Mouse (Mus musculus) hindbrain, embryonic 16.5 days (tissue): ENCODE results near the gene Idi1. TPM values are rescaled to one million over a fixed set of nuclear protein-coding genes. Genes with fewer than 3 reads are reported as not detected.
A peak's percentile ranks its signal among the peaks of the same experiment; 100 is the strongest.
"Not testable (repeated sequence)": the region's sequence is repeated elsewhere in the genome, so short reads cannot be mapped to it uniquely, and the experiment has no call there.

Experiments used
- ATAC-seq: fragments of 200-750 bp; cut with Nextera tagmentation; 2 replicates; pipeline ENCODE4 v1.8.0; 2017; ENCODE audit warnings: moderate TSS enrichment, moderate library complexity
- H3K27ac ChIP-seq: fragments of 300-500 bp; sonication (generic); 2 replicates; pipeline ENCODE4 v1.5.1; 2014; ENCODE audit warnings: low read depth, mild to moderate bottlenecking, control low read depth, low read length, moderate library complexity
- H3K27me3 ChIP-seq: fragments of 300-500 bp; sonication (generic); replicated peaks from 2 replicates; pipeline ENCODE4 v1.6.1; 2014; ENCODE audit warnings: low read length; ENCODE audit not compliant: control insufficient read depth, insufficient read depth
- H3K36me3 ChIP-seq: fragments of 300-500 bp; sonication (generic); 2 replicates; pipeline ENCODE4 v1.6.1; 2014; ENCODE audit warnings: mild to moderate bottlenecking, low read length, moderate library complexity, mixed read lengths; ENCODE audit not compliant: control insufficient read depth, insufficient read depth
- H3K4me1 ChIP-seq: fragments of 300-500 bp; sonication (generic); 2 replicates; pipeline ENCODE4 v1.6.1; 2014; ENCODE audit warnings: low read depth, low read length; ENCODE audit not compliant: control insufficient read depth, insufficient read depth
- H3K4me2 ChIP-seq: fragments of 300-500 bp; sonication (generic); 2 replicates; pipeline ENCODE4 v1.6.1; 2014; ENCODE audit warnings: mild to moderate bottlenecking, low read length, control low read depth, moderate library complexity
- H3K4me3 ChIP-seq: fragments of 300-500 bp; sonication (generic); 2 replicates; pipeline ENCODE4 v1.5.1; 2014; ENCODE audit warnings: mild to moderate bottlenecking, low read length, control low read depth, moderate library complexity
- H3K9ac ChIP-seq: fragments of 300-500 bp; sonication (generic); 2 replicates; pipeline ENCODE4 v1.6.1; 2014; ENCODE audit warnings: low read depth, mild to moderate bottlenecking, control low read depth, low read length, moderate library complexity
- H3K9me3 ChIP-seq: fragments of 300-500 bp; sonication (generic); 2 replicates; pipeline ENCODE4 v1.6.1; 2014; ENCODE audit warnings: mild to moderate bottlenecking, low read length, moderate library complexity; ENCODE audit not compliant: control insufficient read depth
- WGBS: fragments of 180-500 bp; shearing (Covaris S2); extraction: QIAGEN DNeasy Blood & Tissue Kit; methylation state at CpG from one replicate; pipeline ENCODE4 v1.1.7; 2014; 5-methylcytosine and 5-hydroxymethylcytosine counted together
- polyA plus RNA-seq: library from polyadenylated mRNA; unstranded; fragments of >200 nt; fragmentation: Nextera tagmentation; extraction: Ambion mirVana; gene quantifications from 2 replicates; pipeline ENCODE4 v1.2.1, GENCODE M21; 2015

The Idi1 gene
- polyA plus RNA-seq = 104 and 118 TPM in 2 replicates

DNA sequence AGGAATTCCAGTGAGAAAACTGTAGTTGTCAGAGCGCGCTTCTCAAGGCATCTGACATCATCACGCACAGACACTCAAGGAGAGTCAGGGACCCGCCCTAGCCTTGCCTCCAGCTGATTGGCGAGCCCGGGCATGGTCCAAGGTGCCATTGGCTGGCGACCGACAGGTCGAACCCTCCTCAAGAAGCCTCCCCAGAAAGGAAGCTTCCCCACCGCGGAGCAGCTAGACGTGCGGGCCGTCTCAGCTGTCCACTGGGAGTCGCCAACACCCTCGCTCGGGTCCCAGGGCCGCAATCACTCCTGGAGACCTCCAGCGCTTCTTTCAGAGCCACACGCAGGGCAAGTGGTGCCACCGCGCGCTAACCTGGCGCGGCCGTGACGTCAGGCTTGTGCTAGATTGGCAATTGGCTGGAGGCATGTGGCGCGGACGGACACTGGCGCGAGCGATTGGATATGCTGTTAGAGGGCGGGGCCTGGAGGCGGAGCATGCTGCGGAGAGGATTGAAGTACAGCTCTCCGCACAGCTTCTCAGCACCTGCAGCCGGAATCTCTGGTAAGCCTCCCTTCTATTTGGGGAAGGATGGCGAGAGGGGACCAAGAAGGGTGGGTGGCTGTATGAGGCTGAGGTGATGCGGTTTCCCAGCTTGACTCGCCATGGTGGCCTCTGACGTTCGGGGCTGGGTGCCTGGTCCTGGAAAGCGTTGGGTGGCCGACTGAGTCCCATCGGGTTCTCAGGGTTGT lies at the start of gene Idi1:
Gene Idi1 (plus strand): TSS at position 57 of the 740 bp plus-strand sequence.
- Histone ChIP-seq H3K27ac (peak within 1 kb of the TSS; percentile 100), H3K4me1 (peaks cover 7% of the 10 kb centered on the region), H3K4me2 (peak within 1 kb of the TSS; percentile 72), H3K9ac (peak within 1 kb of the TSS; percentile 84), H3K36me3 (peaks cover 11% of the 10 kb centered on the region), H3K4me3 (peak within 1 kb of the TSS; percentile 82), H3K9me3 (no peaks in the 10 kb centered on the region), H3K27me3 (no peaks in the 10 kb centered on the region)
- under 1% methylated on average over 46 of the region's 46 CpGs for WGBS
- ATAC-seq = peak; percentile 99

DNA sequence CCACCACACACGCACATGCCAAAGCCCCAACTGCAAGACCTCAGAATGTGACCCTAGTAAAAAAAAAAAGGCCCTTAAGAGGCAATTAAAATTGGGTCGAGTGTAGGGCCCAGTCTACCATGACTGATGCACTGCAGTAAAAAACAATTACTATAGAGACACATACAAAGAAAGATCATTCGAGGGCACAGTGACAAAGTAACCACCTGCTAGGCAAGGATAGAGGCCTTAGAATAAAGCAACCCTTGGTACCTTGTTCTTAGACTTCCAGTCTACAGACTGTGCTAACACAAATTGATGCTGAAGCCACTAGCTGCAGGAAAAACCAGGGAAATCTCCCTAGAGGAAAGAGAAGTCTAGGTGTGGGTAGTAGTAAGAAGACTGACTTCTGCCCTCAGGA lies 46.9 kb upstream of the Idi1 start:
- Histone ChIP-seq H3K4me2 (no peak overlapping the region), H3K9ac (no peak overlapping the region), H3K9me3 (no peaks in the 10 kb centered on the region), H3K4me1 (no peaks in the 10 kb centered on the region), H3K36me3 (peaks cover 37% of the 10 kb centered on the region), H3K27ac (no peak overlapping the region), H3K27me3 (no peaks in the 10 kb centered on the region), H3K4me3 (no peak overlapping the region)
- 24% methylated on average over 3 of the region's 3 CpGs for WGBS
- no peak for ATAC-seq

DNA sequence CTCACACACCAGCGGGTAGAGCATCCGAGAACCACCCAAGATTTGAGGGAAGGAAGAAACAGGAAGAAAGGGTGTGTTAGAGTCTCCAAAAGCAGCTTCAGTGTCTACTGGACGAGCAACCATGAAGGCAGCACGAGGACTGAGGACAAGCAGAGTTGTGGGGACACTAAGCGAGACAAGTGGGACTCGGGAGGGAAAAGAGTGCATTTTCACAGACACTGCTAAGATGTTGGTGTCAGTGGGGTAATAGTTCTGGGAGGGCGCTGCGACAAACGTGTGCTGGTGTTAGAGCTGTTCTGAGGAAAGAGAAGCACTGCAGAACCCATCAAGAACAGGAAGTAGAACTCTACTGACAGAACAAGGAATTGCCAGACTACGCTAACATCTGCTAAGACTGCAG lies 46.2 kb upstream of the Idi1 start:
- Histone ChIP-seq H3K36me3 (peaks cover 34% of the 10 kb centered on the region), H3K9me3 (no peaks in the 10 kb centered on the region), H3K4me1 (no peaks in the 10 kb centered on the region), H3K4me2 (no peak overlapping the region), H3K27me3 (no peaks in the 10 kb centered on the region), H3K9ac (no peak overlapping the region), H3K4me3 (no peak overlapping the region), H3K27ac (no peak overlapping the region)
- ATAC-seq = no peak
- 90% methylated on average over 10 of the region's 10 CpGs for WGBS

DNA sequence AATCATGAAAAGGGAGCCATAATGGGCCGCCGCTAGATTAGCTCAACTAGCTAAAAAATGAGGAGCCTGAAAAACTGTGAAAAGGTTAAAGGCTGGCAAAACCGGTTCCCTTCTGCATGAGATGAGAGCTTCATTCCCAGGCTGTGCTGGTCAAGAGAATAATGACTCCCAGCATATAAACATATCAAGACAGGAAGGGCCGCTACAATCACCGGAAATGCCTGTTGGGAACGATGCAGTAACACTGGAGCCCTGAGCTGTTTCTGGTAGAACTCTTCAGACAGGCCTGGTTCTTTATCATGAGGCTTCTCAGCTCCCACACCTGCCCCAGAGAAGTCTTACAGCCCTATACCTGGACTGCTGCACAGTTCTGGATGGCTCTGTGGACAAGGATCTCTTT lies 45.4 kb upstream of the Idi1 start:
- 87% methylated on average over 6 of the region's 6 CpGs for WGBS
- ATAC-seq = no peak
- Histone ChIP-seq H3K27me3 (no peaks in the 10 kb centered on the region), H3K4me2 (no peak overlapping the region), H3K36me3 (peaks cover 26% of the 10 kb centered on the region), H3K4me3 (no peak overlapping the region), H3K9me3 (no peaks in the 10 kb centered on the region), H3K4me1 (no peaks in the 10 kb centered on the region), H3K9ac (no peak overlapping the region), H3K27ac (no peak overlapping the region)

DNA sequence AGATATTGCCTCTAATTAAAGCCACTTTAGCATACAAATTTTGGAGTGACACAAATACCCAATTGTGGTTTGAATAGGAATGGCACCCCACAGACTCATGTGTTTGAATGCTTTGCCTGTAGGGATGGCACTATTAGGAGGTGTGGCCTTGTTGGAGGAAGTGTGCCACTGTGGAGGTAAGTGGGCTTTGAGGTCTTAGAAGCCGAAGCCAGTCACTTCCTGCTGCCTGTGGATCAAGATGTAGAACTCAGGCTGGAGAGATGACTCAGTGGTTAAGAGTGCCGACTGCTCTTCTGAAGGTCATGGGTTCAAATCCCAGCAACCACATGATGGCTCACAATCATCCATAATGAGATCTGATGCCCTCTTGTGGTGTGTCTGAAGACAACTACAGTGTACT lies 44.4 kb upstream of the Idi1 start:
- Histone ChIP-seq H3K4me2 (no peak overlapping the region), H3K27ac (no peak overlapping the region), H3K36me3 (peaks cover 26% of the 10 kb centered on the region), H3K9me3 (no peaks in the 10 kb centered on the region), H3K9ac (no peak overlapping the region), H3K27me3 (no peaks in the 10 kb centered on the region), H3K4me3 (no peak overlapping the region), H3K4me1 (no peaks in the 10 kb centered on the region)
- ATAC-seq = no peak
- 95% methylated on average over 2 of the region's 2 CpGs for WGBS

DNA sequence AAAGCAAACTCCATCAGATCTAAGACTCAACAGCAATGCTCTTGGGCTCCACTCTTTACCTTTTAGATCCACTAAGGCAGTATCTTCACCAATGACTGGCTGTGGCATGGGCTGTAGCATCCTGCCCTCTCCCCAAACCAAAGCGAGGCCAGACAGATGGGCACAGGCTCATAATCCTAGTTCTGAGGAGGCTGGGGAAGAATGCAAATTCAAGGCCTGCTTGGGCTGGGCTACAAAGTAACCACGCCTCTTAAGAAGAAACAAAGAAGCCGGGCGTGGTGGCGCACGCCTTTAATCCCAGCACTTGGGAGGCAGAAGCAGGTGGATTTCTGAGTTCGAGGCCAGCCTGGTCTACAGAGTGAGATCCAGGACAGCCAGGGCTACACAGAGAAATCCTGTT lies 43.5 kb upstream of the Idi1 start:
- H3K4me1 ChIP-seq, H3K4me2 ChIP-seq, H3K9me3 ChIP-seq, H3K27ac ChIP-seq, H3K4me3 ChIP-seq, ATAC-seq, H3K9ac ChIP-seq, H3K27me3 ChIP-seq: not testable (repeated sequence)
- whole genome bisulfite sequencing = 93% methylated on average over 7 of the region's 7 CpGs
- peaks cover 23% of the 10 kb centered on the region for H3K36me3 ChIP-seq

DNA sequence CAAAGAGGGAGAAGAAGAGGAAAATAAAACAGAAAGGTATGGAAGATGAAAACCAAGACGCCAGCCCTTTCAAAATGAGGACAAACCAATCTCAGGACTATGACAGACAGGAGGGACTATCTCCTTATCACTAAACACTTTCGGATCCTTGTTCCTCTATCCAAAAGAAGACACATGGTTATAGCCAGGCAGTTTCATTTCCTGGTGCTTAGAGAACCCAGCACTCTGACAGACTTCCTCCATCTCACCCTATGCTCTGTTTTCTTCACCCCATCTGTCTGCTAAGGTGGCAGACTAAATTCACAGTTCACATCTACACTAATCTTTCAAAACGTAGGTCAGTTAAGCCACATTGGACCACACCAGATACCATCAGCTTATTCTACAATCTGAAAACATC lies 43.0 kb upstream of the Idi1 start:
- no peak overlapping the region for H3K4me3 ChIP-seq
- no peak overlapping the region for H3K9ac ChIP-seq
- no peaks in the 10 kb centered on the region for H3K9me3 ChIP-seq
- no peak overlapping the region for H3K27ac ChIP-seq
- ATAC-seq = no peak
- H3K27me3 ChIP-seq = no peaks in the 10 kb centered on the region
- H3K36me3 ChIP-seq = peaks cover 26% of the 10 kb centered on the region
- H3K4me2 ChIP-seq = no peak overlapping the region
- H3K4me1 ChIP-seq = no peaks in the 10 kb centered on the region
- 94% methylated on average over 3 of the region's 3 CpGs for WGBS

DNA sequence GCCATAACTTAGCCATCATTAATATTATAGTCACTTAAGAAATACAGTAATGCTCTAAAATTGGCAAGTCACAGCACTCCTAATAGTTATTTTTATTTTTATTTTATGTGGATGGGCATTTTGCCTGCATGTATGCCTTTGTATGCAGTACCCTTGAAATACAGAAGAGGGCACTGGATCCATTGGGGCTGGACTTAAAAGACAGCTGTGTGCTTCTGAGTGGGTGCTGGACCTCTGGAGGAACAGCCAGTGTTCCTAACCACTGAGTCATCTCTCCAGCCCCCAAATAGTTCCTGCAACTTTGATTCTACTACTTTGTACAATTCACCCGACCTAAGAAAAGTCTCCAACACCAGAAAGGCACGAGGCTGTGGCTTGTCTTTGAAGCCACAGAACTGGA lies 37.6 kb upstream of the Idi1 start:
- Histone ChIP-seq H3K36me3 (peaks cover 30% of the 10 kb centered on the region), H3K4me1 (no peaks in the 10 kb centered on the region)
- no peak for ATAC-seq

DNA sequence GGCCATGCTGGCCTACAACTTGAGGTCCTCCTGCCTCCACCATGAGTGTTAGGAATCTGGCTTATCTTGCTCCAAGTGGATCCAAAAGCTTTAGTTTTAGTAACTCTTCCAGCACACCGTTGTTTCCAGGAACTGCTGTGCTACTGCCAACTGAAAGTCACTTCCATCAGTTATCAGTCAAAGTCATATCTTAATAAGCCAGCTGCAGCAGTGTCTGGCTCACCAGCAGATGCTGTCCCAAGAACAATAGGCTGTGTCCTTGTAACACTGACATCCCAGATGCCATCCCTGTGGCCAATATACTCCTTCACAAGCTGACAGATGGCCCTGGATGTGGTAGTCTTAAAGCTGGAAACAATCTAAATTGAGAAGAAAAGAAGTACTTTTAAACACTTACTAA lies 36.0 kb upstream of the Idi1 start:
- no peaks in the 10 kb centered on the region for H3K27me3 ChIP-seq
- no peak overlapping the region for H3K27ac ChIP-seq
- WGBS = 43% methylated on average over 1 of the region's 1 CpGs
- H3K4me2 ChIP-seq = no peak overlapping the region
- peaks cover 31% of the 10 kb centered on the region for H3K36me3 ChIP-seq
- no peaks in the 10 kb centered on the region for H3K4me1 ChIP-seq
- H3K9me3 ChIP-seq = no peaks in the 10 kb centered on the region
- H3K4me3 ChIP-seq = no peak overlapping the region
- ATAC-seq = no peak
- H3K9ac ChIP-seq = no peak overlapping the region

More for the DNA sequence above, 37.6 kb upstream of the Idi1 start:
- Histone ChIP-seq H3K9me3 (no peaks in the 10 kb centered on the region), H3K27ac (no peak overlapping the region), H3K27me3 (no peaks in the 10 kb centered on the region), H3K4me3 (no peak overlapping the region), H3K9ac (no peak overlapping the region), H3K4me2 (no peak overlapping the region)
- 54% methylated on average over 2 of the region's 2 CpGs for WGBS
